Mouse (Mus musculus) ES-Bruce4 (cell line): ENCODE measurements around the gene Thada. TPM values are rescaled to one million over a fixed set of nuclear protein-coding genes. Genes with fewer than 3 reads are reported as not detected.

Source experiments
- H3K27ac ChIP-seq: 2 replicates; pipeline ENCODE4 v1.5.1; 2012; ENCODE audit warnings: low read length, inconsistent platforms; ENCODE audit not compliant: insufficient read depth
- H3K27me3 ChIP-seq: 2 replicates; pipeline ENCODE4 v1.6.1; 2012; ENCODE audit warnings: mild to moderate bottlenecking, low read length, inconsistent platforms; ENCODE audit not compliant: control insufficient read depth, poor library complexity, insufficient read depth, severe bottlenecking
- H3K36me3 ChIP-seq: 2 replicates; pipeline ENCODE4 v1.6.1; 2012; ENCODE audit warnings: inconsistent platforms, mild to moderate bottlenecking, low read length, moderate library complexity; ENCODE audit not compliant: control insufficient read depth, poor library complexity, insufficient read depth, severe bottlenecking
- H3K4me1 ChIP-seq: one replicate; pipeline ENCODE4 v1.8.1; 2011; ENCODE audit warnings: low read length; ENCODE audit not compliant: control insufficient read depth, insufficient read depth
- H3K4me3 ChIP-seq: 2 replicates; pipeline ENCODE4 v1.5.1; 2011; ENCODE audit warnings: low read depth, mild to moderate bottlenecking, low read length
- H3K9ac ChIP-seq: 2 replicates; pipeline ENCODE4 v1.6.1; 2012; ENCODE audit warnings: low read depth, mild to moderate bottlenecking, inconsistent platforms; ENCODE audit not compliant: poor library complexity, severe bottlenecking
- H3K9me3 ChIP-seq: replicated peaks from 2 replicates; pipeline ENCODE4 v1.6.1; 2012; ENCODE audit warnings: mild to moderate bottlenecking, low read length, inconsistent platforms; ENCODE audit not compliant: control insufficient read depth, poor library complexity, insufficient read depth, severe bottlenecking
- CTCF ChIP-seq: IDR thresholded peaks from one replicate; pipeline ENCODE4 v1.8.1; 2011; ENCODE audit warnings: low read depth, low read length
- EP300 ChIP-seq: IDR thresholded peaks from 2 replicates; pipeline ENCODE4 v1.6.1; 2011; ENCODE audit warnings: low read depth, low read length; ENCODE audit not compliant: insufficient read depth
- POLR2A ChIP-seq: IDR thresholded peaks from one replicate; pipeline ENCODE4 v1.8.1; 2011; ENCODE audit warnings: low read length; ENCODE audit not compliant: insufficient read depth
- polyA plus RNA-seq: library from polyadenylated mRNA; stranded (reverse); fragments of >200 nt; gene quantifications from 2 replicates; pipeline ENCODE4 v1.2.4, GENCODE M21; 2011; ENCODE audit warnings: low read depth; ENCODE audit not compliant: missing spikeins, insufficient read depth, insufficient read length

Thada gene
- polyA plus RNA-seq, 1 experiment = 38.0 TPM

- no peaks in the 10 kb centered on the region for H3K27me3 ChIP-seq
- H3K9ac ChIP-seq = no peak overlapping the region
- no peak overlapping the region for H3K4me3 ChIP-seq
- H3K27ac ChIP-seq = no peak overlapping the region
- H3K4me1 ChIP-seq = peaks cover 4% of the 10 kb centered on the region
- H3K36me3 ChIP-seq = no peaks in the 10 kb centered on the region
- TF ChIP-seq POLR2A (no peak), CTCF (no peak), EP300 (no peak)
- H3K9me3 ChIP-seq = no peaks in the 10 kb centered on the region
Measured at GRCm38 (mm10) chr17:84141691-84142090, 324.3 kb downstream of the Thada start.

- no peak overlapping the region for H3K4me3 ChIP-seq
- peaks cover 4% of the 10 kb centered on the region for H3K4me1 ChIP-seq
- no peaks in the 10 kb centered on the region for H3K36me3 ChIP-seq
- no peaks in the 10 kb centered on the region for H3K9me3 ChIP-seq
- H3K27ac ChIP-seq = no peak overlapping the region
- no peak for TF ChIP-seq EP300
- TF ChIP-seq POLR2A = no peak
- TF ChIP-seq CTCF = no peak
- H3K9ac ChIP-seq = no peak overlapping the region
- no peaks in the 10 kb centered on the region for H3K27me3 ChIP-seq
Measured at GRCm38 (mm10) chr17:84140822-84141507, 325.0 kb downstream of the Thada start.

Other genes starting within 250 kb of the Thada start
- 8.5 and 10.5 TPM in 2 replicates for gene Plekhh2, start 45.7 kb upstream of the Thada start, polyA plus RNA-seq
- gene Dync2li1, start 160.3 kb upstream of the Thada start, polyA plus RNA-seq = 25.4 and 26.3 TPM in 2 replicates
- not detected in 2 replicates for gene Abcg8, start 210.1 kb upstream of the Thada start, polyA plus RNA-seq
- gene Abcg5, start 216.8 kb upstream of the Thada start, polyA plus RNA-seq = not detected in 2 replicates